Mouse (Mus musculus): Measurements from ENCODE around the gene Olfr1341. TPM values are rescaled to one million over a fixed set of nuclear protein-coding genes. Genes with fewer than 3 reads are reported as not detected.

The Olfr1341 gene
- 0.16 TPM for polyA plus RNA-seq (2014; fragmentation: Illumina TruSeq; extraction: RNeasy Lipid Tissue Mini Kit (QIAGEN cat#74804); ENCODE audit: low read depth, low replicate concordance)

DNA sequence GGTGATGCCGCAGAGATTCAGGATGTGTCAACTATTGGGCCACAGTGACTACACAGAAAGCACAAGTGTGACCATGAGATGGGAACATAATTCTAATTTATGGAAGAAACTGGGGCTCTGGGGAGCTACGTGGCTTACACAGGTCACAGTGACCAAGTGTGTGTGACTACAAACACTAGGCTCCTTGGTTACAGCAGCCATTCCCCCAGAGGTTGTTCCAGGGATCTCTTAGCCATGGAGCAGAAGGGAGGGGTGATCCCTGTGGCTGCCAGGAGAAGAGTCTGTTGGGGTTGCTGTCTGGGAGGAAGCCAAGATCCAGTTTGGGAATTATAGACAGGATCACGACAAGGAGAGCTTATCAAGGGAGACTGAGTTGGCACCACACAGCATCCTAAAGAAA lies at the start of gene Olfr1341:
Gene Olfr1341, plus strand, starts transcription at position 301 of the 400 bp plus-strand sequence.

GRCm38 (mm10) chr4:118658652-118659051 lies 44.7 kb upstream of the Olfr1341 start, which contains the start of gene Olfr62:
TSS of gene Olfr62 (plus strand) at chr4:118658952.

DNA sequence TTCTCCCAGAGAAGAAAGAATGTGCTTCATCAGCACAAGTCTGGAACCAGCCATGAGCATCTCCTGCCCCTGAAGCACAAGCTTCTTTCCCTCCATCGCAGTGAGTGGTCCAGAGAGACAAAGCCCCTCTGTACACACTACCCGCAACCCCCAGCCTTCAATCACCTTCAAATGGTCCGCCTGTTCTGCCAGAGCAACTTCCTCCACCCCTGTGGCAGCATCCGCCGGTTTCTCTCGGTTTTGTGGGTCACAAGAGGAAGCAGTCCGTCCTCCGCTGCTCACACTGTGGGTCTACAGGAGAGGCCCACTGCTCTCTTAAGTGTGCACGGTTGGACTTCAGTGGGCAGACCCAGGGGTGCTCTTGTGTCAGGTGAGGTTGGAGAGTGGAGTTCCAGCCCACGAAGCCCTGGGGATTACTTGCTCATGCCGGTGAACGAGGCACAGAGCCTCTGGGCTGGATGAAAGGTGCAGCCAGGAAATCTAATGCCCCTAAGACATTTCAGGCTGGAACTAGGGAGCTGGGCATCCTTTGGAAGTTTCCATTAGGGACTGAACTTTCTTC lies 10.8 kb upstream of the Olfr1341 start, which contains the start of gene Olfr1342:
Gene Olfr1342, minus strand, starts transcription at position 345 of the 562 bp plus-strand sequence.

GRCm38 (mm10) chr4:118719838-118720237 lies 16.5 kb downstream of the Olfr1341 start, which contains the start of gene Olfr1340:
TSS of gene Olfr1340 (plus strand) at chr4:118720138.

GRCm38 (mm10) chr4:118731875-118732274 lies 28.6 kb downstream of the Olfr1341 start, which contains the start of gene Olfr1339:
TSS of gene Olfr1339 (plus strand) at chr4:118732175.

DNA sequence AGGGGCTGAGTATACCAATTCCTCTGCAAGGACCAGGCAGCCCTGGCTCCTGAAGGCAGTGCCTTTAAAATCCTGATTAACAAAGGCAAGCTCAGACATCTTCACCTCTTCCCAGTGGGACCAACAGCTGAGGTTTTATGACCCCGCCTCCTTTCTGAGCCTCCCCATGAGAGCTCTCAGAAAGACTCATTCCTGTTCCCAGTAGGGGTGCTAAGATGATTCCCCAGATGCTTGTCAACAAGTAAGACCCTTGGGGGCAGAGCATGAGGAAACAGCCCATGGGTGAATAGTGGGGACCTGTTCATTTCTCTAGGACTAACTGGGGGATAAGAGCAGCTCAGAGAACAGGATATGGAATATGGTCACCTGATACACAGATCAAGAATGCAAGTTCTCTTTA lies 55.3 kb downstream of the Olfr1341 start, which contains the start of gene Olfr1338:
Gene Olfr1338, minus strand, starts transcription at position 101 of the 400 bp plus-strand sequence.

Other genes with a start within 250 kb of the Olfr1341 start
- gene Mpl, start 246.0 kb upstream of the Olfr1341 start, polyA plus RNA-seq (2014; fragmentation: Illumina TruSeq; extraction: RNeasy Lipid Tissue Mini Kit (QIAGEN cat#74804); ENCODE audit: low read depth, low replicate concordance), result not detected
- gene Tie1, start 213.5 kb upstream of the Olfr1341 start, polyA plus RNA-seq (2014; fragmentation: Illumina TruSeq; extraction: RNeasy Lipid Tissue Mini Kit (QIAGEN cat#74804); ENCODE audit: low read depth, low replicate concordance), result 22.7 TPM
- gene 2610528J11Rik, start 176.5 kb upstream of the Olfr1341 start, polyA plus RNA-seq (2014; fragmentation: Illumina TruSeq; extraction: RNeasy Lipid Tissue Mini Kit (QIAGEN cat#74804); ENCODE audit: low read depth, low replicate concordance), result 24.2 TPM
- gene Tmem125, start 159.5 kb upstream of the Olfr1341 start, polyA plus RNA-seq (2014; fragmentation: Illumina TruSeq; extraction: RNeasy Lipid Tissue Mini Kit (QIAGEN cat#74804); ENCODE audit: low read depth, low replicate concordance), result 12.2 TPM
- 3.2 TPM for gene Cfap57, start 82.7 kb upstream of the Olfr1341 start, polyA plus RNA-seq (2014; fragmentation: Illumina TruSeq; extraction: RNeasy Lipid Tissue Mini Kit (QIAGEN cat#74804); ENCODE audit: low read depth, low replicate concordance)
- gene Ebna1bp2, start 82.7 kb upstream of the Olfr1341 start, polyA plus RNA-seq (2014; fragmentation: Illumina TruSeq; extraction: RNeasy Lipid Tissue Mini Kit (QIAGEN cat#74804); ENCODE audit: low read depth, low replicate concordance), result 50.1 TPM
- gene Olfr62, start 44.6 kb upstream of the Olfr1341 start, polyA plus RNA-seq (2014; fragmentation: Illumina TruSeq; extraction: RNeasy Lipid Tissue Mini Kit (QIAGEN cat#74804); ENCODE audit: low read depth, low replicate concordance), result not detected
- not detected for gene Olfr1342, start 10.8 kb upstream of the Olfr1341 start, polyA plus RNA-seq (2014; fragmentation: Illumina TruSeq; extraction: RNeasy Lipid Tissue Mini Kit (QIAGEN cat#74804); ENCODE audit: low read depth, low replicate concordance)
- gene Olfr1340, start 16.6 kb downstream of the Olfr1341 start, polyA plus RNA-seq (2014; fragmentation: Illumina TruSeq; extraction: RNeasy Lipid Tissue Mini Kit (QIAGEN cat#74804); ENCODE audit: low read depth, low replicate concordance), result not detected
- not detected for gene Olfr1339, start 28.7 kb downstream of the Olfr1341 start, polyA plus RNA-seq (2014; fragmentation: Illumina TruSeq; extraction: RNeasy Lipid Tissue Mini Kit (QIAGEN cat#74804); ENCODE audit: low read depth, low replicate concordance)
- 2.2 TPM for gene Olfr1338, start 55.2 kb downstream of the Olfr1341 start, polyA plus RNA-seq (2014; fragmentation: Illumina TruSeq; extraction: RNeasy Lipid Tissue Mini Kit (QIAGEN cat#74804); ENCODE audit: low read depth, low replicate concordance)
- gene Olfr1337, start 79.1 kb downstream of the Olfr1341 start, polyA plus RNA-seq (2014; fragmentation: Illumina TruSeq; extraction: RNeasy Lipid Tissue Mini Kit (QIAGEN cat#74804); ENCODE audit: low read depth, low replicate concordance), result not detected
- gene Olfr1335, start 106.4 kb downstream of the Olfr1341 start, polyA plus RNA-seq (2014; fragmentation: Illumina TruSeq; extraction: RNeasy Lipid Tissue Mini Kit (QIAGEN cat#74804); ENCODE audit: low read depth, low replicate concordance), result not detected
- not detected for gene Olfr1333, start 132.8 kb downstream of the Olfr1341 start, polyA plus RNA-seq (2014; fragmentation: Illumina TruSeq; extraction: RNeasy Lipid Tissue Mini Kit (QIAGEN cat#74804); ENCODE audit: low read depth, low replicate concordance)
- gene Olfr1331, start 161.1 kb downstream of the Olfr1341 start, polyA plus RNA-seq (2014; fragmentation: Illumina TruSeq; extraction: RNeasy Lipid Tissue Mini Kit (QIAGEN cat#74804); ENCODE audit: low read depth, low replicate concordance), result not detected
- gene Olfr1330, start 185.1 kb downstream of the Olfr1341 start, polyA plus RNA-seq (2014; fragmentation: Illumina TruSeq; extraction: RNeasy Lipid Tissue Mini Kit (QIAGEN cat#74804); ENCODE audit: low read depth, low replicate concordance), result not detected
- not detected for gene Olfr1329, start 213.9 kb downstream of the Olfr1341 start, polyA plus RNA-seq (2014; fragmentation: Illumina TruSeq; extraction: RNeasy Lipid Tissue Mini Kit (QIAGEN cat#74804); ENCODE audit: low read depth, low replicate concordance)
- gene Olfr1328, start 235.1 kb downstream of the Olfr1341 start, polyA plus RNA-seq (2014; fragmentation: Illumina TruSeq; extraction: RNeasy Lipid Tissue Mini Kit (QIAGEN cat#74804); ENCODE audit: low read depth, low replicate concordance), result not detected